Comparison of ENCODE assay signal across 7 mouse cellular contexts in genomic region chr5:113844721-113845120, GRCm38 (mm10). TPM values are rescaled to one million over a fixed set of nuclear protein-coding genes. Genes with fewer than 3 reads are reported as not detected.
DNase-seq lines count a peak whose midpoint lies in the region; ATAC-seq and TF ChIP-seq lines count a peak whose summit lies in the region.

No protein-coding gene starts in this region.

- H3K27me3 ChIP-seq in E14TG2a.4 (ENCODE audit: insufficient read depth, low read length), result no peaks in the 10 kb centered on the region
- H3K27me3 ChIP-seq in heart, embryonic 16.5 days (ENCODE audit: control insufficient read depth, insufficient read depth, low read length), result no peaks in the 10 kb centered on the region

- ATAC-seq in common myeloid progenitor, adult 5-6 weeks (replicated peaks; ENCODE audit: low read depth, poor library complexity, severe bottlenecking), result peak; percentile 61
- ATAC-seq in heart, embryonic 16.5 days (replicated peaks; ENCODE audit: extremely low read depth, insufficient read depth, low FRiP score), result no peak
- peak; percentile 60 for ATAC-seq in megakaryocyte progenitor cell, adult 5-6 weeks (replicated peaks; ENCODE audit: poor library complexity)

- peaks cover 88% of the 10 kb centered on the region for H3K36me3 ChIP-seq in E14TG2a.4 (ENCODE audit: insufficient read depth, low read length)
- H3K36me3 ChIP-seq in heart, embryonic 16.5 days (ENCODE audit: control insufficient read depth, insufficient read depth), result peaks cover 49% of the 10 kb centered on the region

- DNase-seq in CD4-positive helper T cell, adult 2 months (ENCODE audit: low read depth, low spot score), result peak; percentile 87
- DNase-seq in layer of hippocampus, postnatal 36 days, result peak; percentile 67
- DNase-seq in spleen, postnatal 4 days (ENCODE audit: low spot score in 2 of 2), result peak; percentile 82 to 93

- peak; percentile 69 for TF ChIP-seq CTCF in E14TG2a.4 (conservative IDR thresholded peaks at IDR 0.05; ENCODE audit: low read length)

- no peak overlapping the region for H3K4me2 ChIP-seq in heart, embryonic 16.5 days (ENCODE audit: low read depth, low read length)

- H3K9ac ChIP-seq in heart, embryonic 16.5 days (ENCODE audit: low read length), result peak overlapping the region; percentile 22; the same call in 1 of the 2 replicates

- H3K4me1 ChIP-seq in E14TG2a.4 (replicated peaks; ENCODE audit: low read depth, low read length), result peaks cover 87% of the 10 kb centered on the region
- H3K4me1 ChIP-seq in heart, embryonic 16.5 days (ENCODE audit: control insufficient read depth, insufficient read depth, low read length), result no peaks in the 10 kb centered on the region; the same call in none of the 2 replicates

- H3K9me3 ChIP-seq in E14TG2a.4 (ENCODE audit: low read length), result no peaks in the 10 kb centered on the region
- H3K9me3 ChIP-seq in heart, embryonic 16.5 days (replicated peaks; ENCODE audit: control insufficient read depth, low read length), result no peaks in the 10 kb centered on the region

- WGBS in heart, embryonic 16.5 days, result 54% methylated on average over 7 of the region's 7 CpGs

- H3K27ac ChIP-seq in heart, embryonic 16.5 days (ENCODE audit: low read length), result peak overlapping the region; percentile 12; the same call in 1 of the 2 replicates

- peak overlapping the region; percentile 69 for H3K4me3 ChIP-seq in E14TG2a.4 (replicated peaks; ENCODE audit: low read length)
- H3K4me3 ChIP-seq in heart, embryonic 16.5 days (ENCODE audit: low read length), result no peak overlapping the region

RNA-seq across cellular contexts. Expression of gene Selplg, which starts 12.3 kb away (rescaled TPM):
- 91.4 and 108 TPM in 2 replicates for total RNA-seq in common myeloid progenitor, adult 5-6 weeks (2017)
- 10.1 and 29.8 TPM in 2 replicates for polyA plus RNA-seq in heart, embryonic 16.5 days (2015; fragmentation: Nextera tagmentation; extraction: Ambion mirVana)
- total RNA-seq in layer of hippocampus, postnatal 36 days (2021), result 10 to 100 TPM; 30.2 to 30.3 TPM
- total RNA-seq in megakaryocyte progenitor cell, adult 5-6 weeks (2015), result 244 and 245 TPM in 2 replicates
- 82.0 and 99.0 TPM in 2 replicates for total RNA-seq in megakaryocyte progenitor cell, adult 5-6 weeks (2017)

RNA-seq across cellular contexts. Expression of gene Tmem119, which starts 44.4 kb away (rescaled TPM):
- total RNA-seq in common myeloid progenitor, adult 5-6 weeks (2017), result 2.7 and 3.6 TPM in 2 replicates
- 22.4 and 22.5 TPM in 2 replicates for polyA plus RNA-seq in heart, embryonic 16.5 days (2015; fragmentation: Nextera tagmentation; extraction: Ambion mirVana)
- total RNA-seq in layer of hippocampus, postnatal 36 days (2021), result 10 to 100 TPM; 22.0 to 25.7 TPM
- total RNA-seq in megakaryocyte progenitor cell, adult 5-6 weeks (2015), result 6.5 and 7.2 TPM in 2 replicates
- 5.6 and 8.2 TPM in 2 replicates for total RNA-seq in megakaryocyte progenitor cell, adult 5-6 weeks (2017)
